Mouse (Mus musculus): ENCODE data around the gene Sgk1. TPM values are rescaled to one million over a fixed set of nuclear protein-coding genes. Genes with fewer than 3 reads are reported as not detected.
A peak's percentile ranks its signal among the peaks of the same experiment; 100 is the strongest.

Sgk1 gene
- total RNA-seq, 2 experiments from 2014 or later, result 120 to 147 TPM

DNA sequence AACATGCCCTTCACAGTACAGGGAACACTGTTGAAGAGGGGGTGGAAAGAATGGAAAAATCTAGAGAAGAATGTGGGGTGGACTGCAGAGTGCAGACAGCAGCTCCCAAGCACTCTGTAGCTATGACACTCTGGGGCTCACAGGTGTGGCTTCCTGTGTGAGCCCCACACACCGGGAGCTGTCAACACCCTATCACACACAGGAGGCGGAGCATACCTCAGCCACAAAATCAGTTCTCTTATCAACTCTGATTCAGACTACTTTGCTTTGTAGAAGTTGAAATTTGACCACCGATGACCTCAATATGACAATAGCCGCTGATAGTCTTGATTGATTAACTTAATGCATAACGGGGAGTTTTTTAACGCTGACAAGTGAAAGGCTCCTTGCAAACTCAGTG lies 93.4 kb downstream of the Sgk1 start:
- DNase-seq, result no peak

GRCm38 (mm10) chr10:21976253-21976652 lies 94.3 kb downstream of the Sgk1 start:
- no peak for DNase-seq

DNA sequence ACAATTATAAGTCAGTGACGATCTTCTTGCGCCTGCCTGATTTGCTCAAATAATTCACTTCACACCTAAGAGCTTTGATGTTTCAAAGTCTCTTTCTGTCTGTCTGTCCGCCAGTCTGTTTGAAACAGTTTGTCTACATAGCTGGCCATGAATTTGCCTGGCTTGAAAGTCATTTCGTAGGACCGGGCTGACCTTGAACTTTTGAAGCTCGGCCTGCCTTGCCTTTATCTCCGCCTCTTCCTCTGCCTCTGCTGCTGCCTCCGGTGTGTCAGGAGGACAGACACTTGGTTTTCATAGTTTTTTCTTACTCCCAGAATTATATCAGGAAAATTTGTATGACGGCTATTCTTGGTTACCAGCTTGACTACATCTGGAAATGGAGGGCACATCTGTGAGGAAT lies 96.4 kb downstream of the Sgk1 start:
- no peak for DNase-seq

DNA sequence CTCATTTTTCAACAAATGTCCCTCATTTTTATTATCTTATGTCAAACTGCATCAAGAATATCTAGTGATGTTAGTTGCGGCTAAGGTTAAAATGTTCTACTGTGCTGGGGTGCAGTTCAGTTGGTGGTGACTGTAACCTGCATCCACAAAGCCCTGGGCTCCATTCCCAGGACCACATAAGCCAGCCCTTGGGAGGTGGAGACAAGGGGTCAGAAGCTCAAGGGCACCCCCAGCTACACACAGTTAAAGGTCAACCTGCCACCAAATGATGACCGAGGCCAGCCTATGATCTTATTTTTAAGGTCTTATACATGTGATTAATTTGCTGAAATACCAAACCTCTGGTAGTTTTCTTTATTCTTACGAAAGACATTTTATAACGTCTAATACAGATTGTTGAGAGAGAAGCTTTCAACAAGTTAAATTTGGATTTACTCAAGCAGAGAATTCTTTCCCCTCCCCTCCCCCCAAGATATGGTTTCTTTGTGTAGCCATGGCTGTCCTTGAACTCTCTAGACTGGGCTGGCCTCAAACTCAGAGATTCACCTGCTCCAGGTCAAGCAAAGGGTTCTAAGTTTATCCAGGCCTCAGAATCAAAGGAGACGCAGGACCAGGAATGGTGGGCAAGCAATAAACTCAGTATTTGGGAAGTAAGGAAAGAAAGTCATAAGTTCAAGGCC lies 97.4 kb downstream of the Sgk1 start:
- no peak for DNase-seq

GRCm38 (mm10) chr10:21980780-21981435 lies 98.9 kb downstream of the Sgk1 start:
- no peak for DNase-seq

DNA sequence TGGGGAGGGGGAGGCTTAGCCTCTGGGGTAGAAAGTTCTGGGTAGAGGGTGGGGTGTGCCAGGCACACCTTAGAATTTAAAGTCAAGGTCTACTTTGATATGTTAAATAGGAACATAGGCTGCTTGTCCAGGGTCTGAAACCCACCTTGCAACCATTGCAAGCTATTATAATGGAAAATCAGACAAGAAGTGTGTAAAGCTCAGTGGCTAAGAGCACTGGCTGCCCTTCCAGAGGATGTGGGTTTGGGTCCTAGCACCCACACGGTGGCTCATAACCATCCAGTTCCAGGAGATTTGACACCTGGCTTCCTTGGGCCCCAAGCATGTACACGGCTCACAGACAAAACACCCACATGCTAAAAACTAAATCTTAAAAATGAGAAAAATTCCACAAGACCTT lies 100.3 kb downstream of the Sgk1 start:
- no peak for DNase-seq

DNA sequence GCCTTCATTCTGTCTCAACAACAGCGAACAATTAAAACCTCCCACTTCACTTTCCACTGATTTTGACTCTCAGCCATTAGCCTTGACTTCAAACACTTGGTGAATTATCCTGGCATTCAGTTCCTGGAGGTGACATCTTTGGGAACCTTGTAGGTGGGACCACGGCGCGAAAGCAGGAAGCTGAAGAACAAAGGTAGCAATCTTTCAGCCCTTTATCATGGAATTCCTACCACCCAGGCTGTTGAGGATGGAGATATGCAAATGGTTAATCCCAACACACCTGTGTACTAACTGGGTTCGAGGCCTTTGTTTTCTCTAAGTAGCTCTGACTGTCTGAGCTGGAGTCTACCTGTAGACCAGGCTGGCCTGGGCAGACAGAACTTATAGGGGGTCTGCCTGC lies 106.5 kb downstream of the Sgk1 start:
- no peak for DNase-seq

- DNase-seq, result peak; percentile 81 to 84
Observed at GRCm38 (mm10) chr10:21991351-21991840, 109.4 kb downstream of the Sgk1 start.

GRCm38 (mm10) chr10:21991986-21992833 lies 110.2 kb downstream of the Sgk1 start:
- DNase-seq, result peak; percentile 31

DNA sequence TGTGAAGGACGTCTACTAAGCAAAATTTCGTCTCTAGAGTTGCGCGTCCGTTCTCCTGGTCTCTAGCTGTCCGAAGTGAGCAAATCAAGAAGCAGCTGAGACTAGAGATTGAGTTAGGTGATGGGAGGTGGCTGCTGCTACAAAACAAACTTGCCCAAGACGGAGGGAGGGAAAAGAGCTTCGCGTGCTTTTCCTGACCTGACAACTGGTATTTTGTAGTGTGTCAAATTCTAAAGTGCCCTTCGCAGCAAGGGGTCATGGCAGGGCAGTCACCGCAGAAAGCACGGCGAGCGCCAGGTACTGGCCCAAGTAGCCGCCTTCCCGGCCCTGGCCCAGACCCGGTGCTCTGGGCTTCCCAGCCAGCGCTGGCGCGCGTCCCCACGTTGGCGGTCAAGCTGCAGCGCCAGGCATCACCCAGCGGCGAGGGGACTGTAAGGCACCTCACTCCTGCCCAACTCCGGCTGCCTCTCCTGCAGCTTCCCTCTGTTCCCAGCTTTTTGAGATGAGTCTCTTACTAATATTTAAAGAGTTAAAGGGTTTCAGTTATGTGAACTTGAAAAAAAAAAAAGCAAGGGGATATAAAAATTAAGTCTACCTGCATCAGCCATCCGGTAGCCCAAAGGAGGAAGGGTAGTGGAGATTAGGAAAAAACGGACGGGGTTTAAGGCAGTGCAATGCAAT lies 111.0 kb downstream of the Sgk1 start:
- peak; percentile 70 to 78 for DNase-seq

DNA sequence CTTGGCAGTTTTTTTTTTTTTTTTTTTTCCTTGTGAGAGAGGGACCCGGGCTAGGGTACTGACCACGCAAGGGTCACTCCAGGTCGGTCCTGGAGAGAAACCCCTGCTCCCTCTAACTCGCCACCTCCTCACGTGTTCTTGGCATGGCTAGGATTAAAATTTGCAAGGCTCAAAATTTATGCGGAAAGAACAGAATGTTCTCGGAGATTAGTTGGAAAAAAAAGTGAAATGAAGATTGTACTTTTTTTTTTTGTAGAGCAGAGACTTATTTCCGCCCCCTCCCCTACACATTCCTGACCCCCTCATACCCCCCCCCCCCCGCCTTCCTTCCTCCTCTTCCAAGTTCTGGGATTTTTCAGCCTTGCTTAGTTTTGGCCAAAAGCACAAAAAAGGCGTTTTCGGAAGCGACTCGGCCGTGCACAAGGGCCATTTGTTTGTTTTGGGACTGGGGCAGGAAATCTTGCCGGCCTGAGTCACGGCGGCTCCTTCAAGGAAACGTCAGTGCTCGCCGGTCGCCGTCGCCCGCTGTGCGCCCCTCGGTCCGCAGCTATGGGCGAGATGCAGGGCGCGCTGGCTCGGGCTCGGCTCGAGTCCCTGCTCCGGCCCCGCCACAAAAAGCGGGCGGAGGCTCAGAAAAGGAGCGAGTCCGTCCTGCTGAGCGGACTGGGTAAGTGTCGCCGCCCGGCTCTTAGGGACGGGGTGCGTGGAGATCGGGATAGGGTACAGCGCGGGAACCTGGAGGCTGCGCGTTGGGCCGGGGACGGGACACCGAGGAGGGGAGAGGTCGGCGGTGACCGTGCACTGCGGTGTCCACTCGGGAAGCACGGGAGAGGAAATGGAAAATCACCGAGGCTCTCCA lies 111.8 kb downstream of the Sgk1 start:
- no peak for DNase-seq

- peak; percentile 96 to 97 for DNase-seq
Observed at GRCm38 (mm10) chr10:21994431-21994914, 112.5 kb downstream of the Sgk1 start.

- DNase-seq, result no peak
Observed at GRCm38 (mm10) chr10:21995221-21995620, 113.2 kb downstream of the Sgk1 start.

GRCm38 (mm10) chr10:21995661-21996308 lies 113.8 kb downstream of the Sgk1 start:
- peak; percentile 67 to 68 for DNase-seq

DNA sequence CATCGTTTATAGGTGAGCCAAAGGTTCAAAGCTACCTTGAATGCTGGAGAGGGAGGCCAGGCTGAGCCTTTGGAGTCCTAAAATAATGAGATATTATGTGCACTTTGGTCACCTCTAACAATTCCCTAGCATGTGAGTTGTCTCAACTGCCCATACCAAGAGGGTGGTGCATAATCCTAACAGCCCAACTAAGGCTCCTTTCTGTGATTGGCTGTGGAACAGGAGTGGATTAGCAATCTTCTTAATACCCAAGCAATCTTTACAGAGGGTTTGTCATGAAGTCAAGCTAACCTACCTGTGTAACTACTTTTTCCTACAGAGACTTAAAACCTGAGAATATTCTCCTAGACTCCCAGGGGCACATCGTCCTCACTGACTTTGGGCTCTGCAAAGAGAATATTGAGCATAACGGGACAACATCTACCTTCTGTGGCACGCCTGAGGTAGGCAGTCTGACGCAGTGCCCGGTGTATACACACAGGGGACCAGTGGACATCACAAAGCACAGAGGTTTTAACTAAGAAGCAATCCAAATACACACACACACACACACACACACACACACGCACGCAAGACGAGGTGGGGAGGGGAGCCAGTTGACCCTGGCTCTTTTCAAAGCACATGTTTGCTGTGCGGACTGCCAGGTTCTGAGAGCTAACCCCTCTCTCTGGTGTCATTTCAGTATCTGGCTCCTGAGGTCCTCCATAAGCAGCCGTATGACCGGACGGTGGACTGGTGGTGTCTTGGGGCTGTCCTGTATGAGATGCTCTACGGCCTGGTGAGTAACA lies 114.9 kb downstream of the Sgk1 start:
- no peak for DNase-seq

DNA sequence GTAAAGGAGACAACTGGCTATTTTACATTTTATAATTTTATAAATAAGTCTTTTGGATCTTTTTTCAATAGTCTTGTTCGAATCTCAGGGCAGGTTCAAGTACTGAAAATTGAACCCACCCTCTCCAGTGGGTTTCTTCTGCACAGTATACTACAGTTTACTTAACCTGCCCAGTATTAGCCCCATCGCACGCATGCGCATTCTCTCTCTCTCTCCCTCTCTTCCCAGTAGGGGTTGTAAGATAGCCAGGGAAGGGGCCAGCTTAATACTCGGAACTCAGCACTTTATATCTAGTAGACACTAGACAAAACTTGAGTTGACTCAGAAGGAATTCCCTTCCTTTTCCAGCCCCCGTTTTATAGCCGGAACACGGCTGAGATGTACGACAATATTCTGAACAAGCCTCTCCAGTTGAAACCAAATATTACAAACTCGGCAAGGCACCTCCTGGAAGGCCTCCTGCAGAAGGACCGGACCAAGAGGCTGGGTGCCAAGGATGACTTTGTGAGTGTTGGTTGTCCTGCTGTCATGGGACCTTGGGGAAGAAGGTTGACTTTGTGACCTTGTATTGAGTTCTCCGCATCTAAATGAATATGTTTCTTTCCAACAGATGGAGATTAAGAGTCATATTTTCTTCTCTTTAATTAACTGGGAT lies 115.7 kb downstream of the Sgk1 start:
- DNase-seq, result no peak

- DNase-seq, result no peak
Observed at GRCm38 (mm10) chr10:21998503-21999180, 116.7 kb downstream of the Sgk1 start.

DNA sequence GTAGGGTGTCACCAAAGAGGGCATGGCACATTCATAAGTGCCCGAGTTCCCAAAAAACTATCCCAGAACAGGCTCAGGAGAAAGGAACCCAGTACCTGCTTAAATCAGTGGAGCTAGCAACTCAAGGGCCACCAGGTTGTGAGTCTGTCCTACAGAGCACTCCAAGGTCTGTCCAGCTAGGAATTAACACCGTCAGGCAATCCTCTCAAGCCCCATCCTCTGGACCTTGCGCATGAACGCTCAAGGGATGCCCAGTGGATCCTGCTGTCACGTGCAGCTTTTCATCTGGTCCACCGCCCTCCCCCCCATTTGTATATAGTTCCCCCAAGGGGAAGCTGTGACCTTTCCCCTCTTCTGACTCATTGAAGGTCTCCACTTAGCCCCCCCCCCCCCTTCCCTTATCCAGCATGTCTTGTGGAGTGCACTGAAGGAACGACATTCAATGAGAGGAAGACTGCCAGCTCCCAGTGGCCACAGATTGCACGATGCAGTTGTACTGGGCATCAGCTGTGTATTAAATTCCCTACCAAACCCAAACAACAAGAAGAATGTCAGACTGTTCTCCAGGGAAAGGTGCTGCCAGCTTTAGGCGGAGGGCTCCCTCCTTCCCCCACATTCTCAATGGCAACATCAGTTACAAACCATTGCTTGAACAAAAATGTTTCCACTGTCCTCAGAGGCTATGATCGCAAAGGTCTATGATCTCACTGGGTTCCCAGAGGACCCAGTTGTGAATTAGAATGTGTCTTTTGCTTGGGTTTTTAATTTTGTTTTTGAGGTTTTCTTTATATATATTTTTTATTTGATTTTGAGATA lies 118.7 kb downstream of the Sgk1 start:
- no peak for DNase-seq

Measured in layer of hippocampus, postnatal 36 days (tissue).